Mouse (Mus musculus) brain, embryonic 14.5 days (tissue): ENCODE results near the gene Rbx1. TPM values are rescaled to one million over a fixed set of nuclear protein-coding genes. Genes with fewer than 3 reads are reported as not detected.

Experiments used
- DNase-seq: peaks from one replicate; pipeline ENCODE4 v3.0.0-alpha.2; 2011; ENCODE audit warnings: low read depth
- CTCF ChIP-seq: fragments of 200-500 bp; IDR thresholded peaks from 2 replicates; pipeline ENCODE4 v1.5.1; 2012; ENCODE audit warnings: inconsistent platforms, mild to moderate bottlenecking, moderate library complexity, borderline replicate concordance; ENCODE audit not compliant: insufficient read depth, insufficient read length; ENCODE audit errors: extremely low read depth
- POLR2A ChIP-seq: fragments of 200-500 bp; IDR thresholded peaks from 2 replicates; pipeline ENCODE4 v1.6.1; 2012; ENCODE audit warnings: mild to moderate bottlenecking, inconsistent platforms, borderline replicate concordance; ENCODE audit not compliant: poor library complexity, insufficient read depth, insufficient read length, severe bottlenecking; ENCODE audit errors: extremely low read depth
- polyA plus RNA-seq: library from polyadenylated mRNA; depleted of rRNA; stranded (reverse); fragments of >200 nt; gene quantifications from 2 replicates; pipeline ENCODE4 v1.2.3, GENCODE M21; 2012; rRNA removed

Rbx1 gene
- polyA plus RNA-seq, 1 experiment: 197 TPM

DNA sequence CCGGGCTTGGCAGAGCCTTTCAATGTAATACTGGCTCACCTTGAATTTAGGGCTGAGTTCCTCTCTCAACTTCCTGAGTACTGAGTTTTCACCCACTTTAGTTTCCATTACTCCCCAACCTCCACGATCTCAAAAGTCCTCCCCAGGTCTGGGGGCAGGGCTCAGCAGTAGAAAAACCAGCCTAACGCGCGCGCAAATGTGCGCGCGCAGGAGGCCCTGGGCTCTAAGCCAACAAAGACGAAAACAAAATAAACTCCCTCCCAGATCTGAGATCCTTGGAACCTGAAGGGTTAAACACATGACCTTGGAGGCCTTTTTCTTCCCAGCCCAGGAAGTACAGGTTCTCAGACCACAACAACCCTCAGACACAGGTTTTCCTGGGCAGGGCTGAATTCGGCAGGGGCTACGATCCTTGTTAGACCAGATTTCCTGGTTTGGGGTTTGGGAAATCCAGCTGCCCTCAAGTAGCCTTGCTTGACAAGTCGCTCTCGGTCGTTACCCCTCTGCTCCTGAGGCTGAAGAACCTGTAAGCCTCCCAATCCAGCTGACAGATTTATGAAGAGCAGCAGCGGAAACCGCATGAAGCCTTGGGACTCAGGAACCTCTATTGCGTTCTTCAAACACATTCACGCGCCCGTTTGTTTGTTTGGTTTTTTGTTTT, 45.6 kb downstream of the Rbx1 start:
- TF ChIP-seq POLR2A (no peak), CTCF (no peak)
- peak; percentile 25 for DNase-seq

GRCm38 (mm10) chr15:81514111-81514971, 48.2 kb downstream of the Rbx1 start:
- DNase-seq: peak; percentile 55
- peak; percentile 56 for TF ChIP-seq CTCF
- TF ChIP-seq POLR2A: no peak

DNA sequence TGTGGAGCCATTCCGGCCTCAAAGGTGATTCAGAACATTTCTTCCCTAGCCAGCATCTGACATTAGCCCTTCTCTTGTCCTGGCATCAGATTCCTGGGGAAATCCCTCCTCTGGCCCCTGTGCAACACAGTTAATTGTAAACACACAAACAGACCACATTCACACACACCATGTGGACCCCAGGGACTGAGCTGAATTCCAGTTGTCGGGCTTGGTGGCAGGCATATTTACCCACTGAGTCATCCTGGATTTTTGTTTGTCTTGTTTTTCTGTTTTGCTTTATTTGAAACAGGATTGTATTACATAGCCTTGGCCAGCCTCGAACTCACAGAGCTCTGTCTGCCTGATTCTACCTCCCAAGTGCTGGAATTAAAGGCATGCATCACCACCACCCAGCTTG, 49.1 kb downstream of the Rbx1 start:
- TF ChIP-seq CTCF (no peak), POLR2A (no peak)
- no peak for DNase-seq

DNA sequence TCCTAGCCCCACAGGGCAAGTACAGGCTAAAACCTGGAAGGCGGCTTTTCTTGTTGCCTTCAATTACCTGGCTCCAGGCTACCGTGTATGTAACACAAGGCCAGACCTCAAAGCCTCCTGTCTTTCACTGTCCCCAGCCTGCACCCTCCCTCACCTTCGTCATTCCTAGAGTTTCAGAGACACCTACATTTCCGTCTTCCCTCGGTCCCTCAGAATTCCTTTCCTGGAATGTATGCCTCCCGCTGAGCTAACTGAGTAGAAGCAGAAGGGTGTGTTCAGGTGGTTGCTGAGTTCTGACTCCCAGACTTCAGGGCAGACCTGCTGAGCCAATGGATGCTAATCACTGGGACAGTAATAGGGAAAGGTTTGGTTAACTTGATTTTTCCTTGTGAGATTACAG, 51.9 kb downstream of the Rbx1 start:
- no peak for TF ChIP-seq POLR2A
- no peak for TF ChIP-seq CTCF
- DNase-seq: no peak

DNA sequence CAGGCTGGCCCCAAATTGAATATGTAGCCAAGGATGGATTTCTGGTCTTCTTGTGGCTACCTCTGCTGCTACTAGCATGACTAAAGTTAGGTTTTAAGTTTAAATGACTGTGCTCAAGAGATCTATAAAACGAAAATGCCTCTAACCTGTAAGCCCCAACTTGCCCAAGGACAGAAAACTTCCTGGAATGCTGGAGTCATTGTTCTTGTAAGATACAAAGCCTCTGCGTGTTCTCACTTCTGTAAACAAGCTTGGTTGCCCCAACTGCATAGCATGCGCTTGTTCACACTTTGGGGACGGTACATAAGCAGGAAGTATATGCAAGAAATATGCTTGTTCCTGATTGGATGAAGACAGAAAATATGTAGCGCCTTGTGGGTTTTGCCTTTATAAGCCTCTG, 52.7 kb downstream of the Rbx1 start:
- TF ChIP-seq POLR2A (no peak), CTCF (no peak)
- DNase-seq: no peak

GRCm38 (mm10) chr15:81522036-81522751, 56.1 kb downstream of the Rbx1 start:
- TF ChIP-seq CTCF (no peak), POLR2A (no peak)
- peak; percentile 52 for DNase-seq

GRCm38 (mm10) chr15:81522761-81523168, 56.7 kb downstream of the Rbx1 start:
- TF ChIP-seq CTCF (no peak), POLR2A (no peak)
- no peak for DNase-seq

- DNase-seq: peak; percentile 96
- TF ChIP-seq CTCF: no peak
- peak; percentile 83; the same call in 1 of the 2 replicates for TF ChIP-seq POLR2A
Observed at GRCm38 (mm10) chr15:81523169-81523871, 57.2 kb downstream of the Rbx1 start.

DNA sequence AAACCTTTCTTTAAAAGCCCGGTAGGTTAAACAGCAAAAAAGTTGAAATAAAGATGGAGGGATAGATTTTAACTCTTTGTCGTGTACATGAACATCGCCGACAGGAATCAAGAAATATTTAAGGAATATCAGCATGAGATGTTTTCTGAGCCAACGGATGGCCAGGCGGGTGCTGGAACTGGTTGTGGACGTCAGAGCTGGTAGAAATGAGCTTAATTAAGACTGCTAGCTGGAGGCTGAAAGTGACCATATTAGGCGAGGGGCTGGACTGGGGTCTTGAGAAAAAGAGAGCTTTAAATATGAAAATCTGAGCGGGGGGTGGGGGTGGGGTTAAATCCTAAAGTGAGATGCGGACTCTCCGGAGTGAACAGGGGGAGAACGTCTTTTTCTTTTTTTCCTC, 57.8 kb downstream of the Rbx1 start:
- no peak for TF ChIP-seq CTCF
- no peak for TF ChIP-seq POLR2A
- peak; percentile 53 for DNase-seq

Other genes starting within 250 kb of the Rbx1 start
- gene Mchr1, start 230.8 kb upstream of the Rbx1 start, polyA plus RNA-seq: 3.1 and 3.3 TPM in 2 replicates
- gene Slc25a17, start 105.5 kb upstream of the Rbx1 start, polyA plus RNA-seq: 98.1 and 112 TPM in 2 replicates
- 53.1 and 79.0 TPM in 2 replicates for gene St13, start 66.2 kb upstream of the Rbx1 start, polyA plus RNA-seq
- gene Xpnpep3, start 66.2 kb upstream of the Rbx1 start, polyA plus RNA-seq: 8.7 and 9.8 TPM in 2 replicates
- gene Dnajb7, start 58.0 kb upstream of the Rbx1 start, polyA plus RNA-seq: not detected in 2 replicates
- 33.5 and 64.0 TPM in 2 replicates for gene Ep300, start 119.1 kb downstream of the Rbx1 start, polyA plus RNA-seq
- 24.8 and 25.7 TPM in 2 replicates for gene L3mbtl2, start 197.6 kb downstream of the Rbx1 start, polyA plus RNA-seq
- gene Chadl, start 231.0 kb downstream of the Rbx1 start, polyA plus RNA-seq: 14.8 and 14.9 TPM in 2 replicates